Mouse (Mus musculus) midbrain, embryonic 14.5 days (tissue): Measurements from ENCODE around the gene Ints1. TPM values are rescaled to one million over a fixed set of nuclear protein-coding genes. Genes with fewer than 3 reads are reported as not detected.
A peak's percentile ranks its signal among the peaks of the same experiment; 100 is the strongest.

Experiments
- ATAC-seq: fragments of 200-750 bp; cut with Nextera tagmentation; 2 replicates; pipeline ENCODE4 v1.8.0; 2017; ENCODE audit warnings: moderate number of reproducible peaks, moderate library complexity; ENCODE audit not compliant: low FRiP score, low TSS enrichment
- DNase-seq: peaks from one replicate; pipeline ENCODE4 v3.0.0-alpha.2; 2015
- H3K27ac ChIP-seq: fragments of 300-500 bp; sonication (generic); replicated peaks from 2 replicates; pipeline ENCODE4 v1.5.1; 2014; ENCODE audit warnings: mild to moderate bottlenecking, low read depth, low read length, moderate library complexity
- H3K27me3 ChIP-seq: fragments of 300-500 bp; sonication (generic); 2 replicates; pipeline ENCODE4 v1.6.1; 2014; ENCODE audit warnings: low read length, control low read depth, mixed read lengths; ENCODE audit not compliant: control insufficient read depth, insufficient read depth
- H3K36me3 ChIP-seq: fragments of 300-500 bp; sonication (generic); 2 replicates; pipeline ENCODE4 v1.6.1; 2014; ENCODE audit warnings: low read length, control low read depth; ENCODE audit not compliant: control insufficient read depth, insufficient read depth
- H3K4me1 ChIP-seq: fragments of 300-500 bp; sonication (generic); 2 replicates; pipeline ENCODE4 v1.6.1; 2014; ENCODE audit warnings: mild to moderate bottlenecking, antibody characterized with exemption, low read length, control low read depth; ENCODE audit not compliant: control insufficient read depth, insufficient read depth
- H3K4me2 ChIP-seq: fragments of 300-500 bp; sonication (generic); 2 replicates; pipeline ENCODE4 v1.6.1; 2014; ENCODE audit warnings: mild to moderate bottlenecking, low read length, moderate library complexity
- H3K4me3 ChIP-seq: fragments of 300-500 bp; sonication (generic); replicated peaks from 2 replicates; pipeline ENCODE4 v1.5.1; 2014; ENCODE audit warnings: low read depth, low read length
- H3K9ac ChIP-seq: fragments of 300-500 bp; sonication (generic); replicated peaks from 2 replicates; pipeline ENCODE4 v1.6.1; 2014; ENCODE audit warnings: mild to moderate bottlenecking, low read length, moderate library complexity
- H3K9me3 ChIP-seq: fragments of 300-500 bp; sonication (generic); 2 replicates; pipeline ENCODE4 v1.6.1; 2016; ENCODE audit warnings: low read length, control low read depth, mixed read lengths; ENCODE audit not compliant: control insufficient read depth
- WGBS: fragments of 180-500 bp; shearing (Covaris S2); extraction: QIAGEN DNeasy Blood & Tissue Kit; methylation state at CpG from one replicate; pipeline ENCODE4 v1.1.7; 2014; 5-methylcytosine and 5-hydroxymethylcytosine counted together
- polyA plus RNA-seq: library from polyadenylated mRNA; unstranded; fragments of >200 nt; fragmentation: Nextera tagmentation; extraction: Ambion mirVana; gene quantifications from 2 replicates; pipeline ENCODE4 v1.2.1, GENCODE M21; 2014

The Ints1 gene
- polyA plus RNA-seq, 1 experiment from 2014 or later: 44.7 TPM

- Histone ChIP-seq H3K9ac (no peak overlapping the region), H3K36me3 (no peaks in the 10 kb centered on the region), H3K4me1 (0 out of 2 replicates have a peak, but pooled peaks cover 8% of the 10 kb centered on the region), H3K27ac (no peak overlapping the region), H3K9me3 (no peaks in the 10 kb centered on the region), H3K4me3 (no peak overlapping the region), H3K27me3 (no peaks in the 10 kb centered on the region), H3K4me2 (no peak overlapping the region)
- ATAC-seq (no peak), DNase-seq (no peak)
- WGBS: 83% methylated on average over 9 of the region's 9 CpGs
Observed at GRCm38 (mm10) chr5:139723113-139723512, 52.4 kb downstream of the Ints1 start.

DNA sequence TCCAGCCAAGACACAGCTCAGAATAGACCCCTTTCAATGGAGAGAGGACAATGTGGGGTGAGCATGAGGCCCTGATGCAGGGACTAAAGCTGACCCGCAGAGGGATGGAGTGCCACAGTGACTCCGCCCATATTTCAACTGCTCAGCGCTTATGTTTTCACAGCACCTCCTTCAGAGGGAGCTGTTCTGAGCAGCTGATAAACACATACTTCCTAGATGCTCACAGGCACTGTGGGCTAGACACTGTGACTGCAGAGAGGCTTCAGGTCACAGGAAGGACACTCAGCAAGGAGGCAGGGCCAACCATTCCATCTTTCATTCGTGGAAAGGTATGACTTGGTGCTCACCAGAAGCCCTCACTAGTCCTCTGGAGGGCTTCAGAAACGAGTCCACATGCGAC, 52.8 kb downstream of the Ints1 start:
- ATAC-seq (no peak), DNase-seq (no peak)
- Histone ChIP-seq H3K36me3 (no peaks in the 10 kb centered on the region), H3K9me3 (no peaks in the 10 kb centered on the region), H3K4me2 (no peak overlapping the region), H3K9ac (no peak overlapping the region), H3K27me3 (no peaks in the 10 kb centered on the region), H3K4me3 (no peak overlapping the region), H3K27ac (no peak overlapping the region), H3K4me1 (0 out of 2 replicates have a peak, but pooled peaks cover 8% of the 10 kb centered on the region)
- 75% methylated on average over 6 of the region's 6 CpGs for WGBS

- no peaks in the 10 kb centered on the region for H3K9me3 ChIP-seq
- no peaks in the 10 kb centered on the region for H3K36me3 ChIP-seq
- H3K4me1 ChIP-seq: 0 out of 2 replicates have a peak, but pooled peaks cover 8% of the 10 kb centered on the region
- H3K9ac ChIP-seq: no peak overlapping the region
- whole genome bisulfite sequencing: 63% methylated on average over 7 of the region's 7 CpGs
- DNase-seq: no peak
- no peaks in the 10 kb centered on the region for H3K27me3 ChIP-seq
- ATAC-seq: no peak
- H3K4me2 ChIP-seq: no peak overlapping the region
- H3K27ac ChIP-seq: no peak overlapping the region
- H3K4me3 ChIP-seq: no peak overlapping the region
Observed at GRCm38 (mm10) chr5:139718949-139719348, 56.5 kb downstream of the Ints1 start.

GRCm38 (mm10) chr5:139718540-139718939, 56.9 kb downstream of the Ints1 start:
- 56% methylated on average over 6 of the region's 6 CpGs for WGBS

DNA sequence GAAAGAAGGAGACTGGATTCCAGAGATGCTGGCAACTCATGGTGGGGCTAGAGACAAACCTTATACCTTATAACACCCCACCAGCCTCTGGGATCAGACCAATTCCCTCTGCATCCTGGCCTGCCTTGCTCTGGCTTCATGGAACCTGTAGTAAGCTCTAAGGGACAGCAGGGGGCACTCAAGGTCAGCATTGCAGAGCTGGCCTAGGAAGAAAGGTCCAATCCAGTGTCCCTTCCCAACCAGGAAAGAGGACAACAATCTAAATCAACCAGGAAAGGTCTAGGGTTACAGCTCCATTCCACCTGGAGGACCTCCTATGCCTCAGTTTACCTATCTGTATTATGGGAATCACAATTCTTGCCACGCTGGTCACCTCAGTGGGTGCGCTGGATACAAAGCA, 57.8 kb downstream of the Ints1 start:
- Histone ChIP-seq H3K9me3 (no peaks in the 10 kb centered on the region), H3K4me3 (no peak overlapping the region), H3K9ac (no peak overlapping the region), H3K27me3 (no peaks in the 10 kb centered on the region), H3K4me2 (no peak overlapping the region), H3K27ac (no peak overlapping the region), H3K36me3 (no peaks in the 10 kb centered on the region), H3K4me1 (0 out of 2 replicates have a peak, but pooled peaks cover 8% of the 10 kb centered on the region)
- DNase-seq (peak; percentile 64), ATAC-seq (no peak)
- WGBS: 89% methylated on average over 2 of the region's 2 CpGs

More at GRCm38 (mm10) chr5:139718540-139718939, 56.9 kb downstream of the Ints1 start:
- Histone ChIP-seq H3K27me3 (no peaks in the 10 kb centered on the region), H3K4me1 (0 out of 2 replicates have a peak, but pooled peaks cover 8% of the 10 kb centered on the region), H3K9ac (no peak overlapping the region), H3K4me2 (no peak overlapping the region), H3K36me3 (no peaks in the 10 kb centered on the region), H3K27ac (no peak overlapping the region), H3K4me3 (no peak overlapping the region), H3K9me3 (no peaks in the 10 kb centered on the region)
- DNase-seq (peak; percentile 13), ATAC-seq (no peak)

DNA sequence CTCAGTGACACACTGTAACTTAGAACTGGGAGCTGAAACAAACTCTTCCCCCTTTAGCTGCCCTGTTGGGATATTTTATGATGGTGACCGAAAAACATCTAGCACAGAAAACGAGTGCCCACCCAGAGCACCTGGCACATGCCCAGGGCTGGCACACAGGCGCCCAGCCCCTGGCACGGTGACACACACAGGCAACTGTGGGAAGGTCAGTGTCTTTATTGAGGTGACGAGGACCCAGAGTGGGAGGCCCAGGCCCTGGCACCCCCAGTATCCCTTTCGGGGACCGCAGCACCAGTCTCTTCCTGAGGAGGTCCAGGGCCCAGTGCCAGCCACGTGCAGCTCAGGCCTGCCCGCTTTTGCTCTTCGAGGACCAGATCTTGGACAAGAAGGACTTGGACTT, 69.0 kb downstream of the Ints1 start:
- H3K4me1 ChIP-seq: no peaks in the 10 kb centered on the region
- no peak overlapping the region for H3K4me2 ChIP-seq
- peaks cover 27% of the 10 kb centered on the region for H3K36me3 ChIP-seq
- no peak overlapping the region for H3K4me3 ChIP-seq
- no peaks in the 10 kb centered on the region for H3K27me3 ChIP-seq
- DNase-seq: no peak
- no peak overlapping the region for H3K27ac ChIP-seq
- H3K9me3 ChIP-seq: no peaks in the 10 kb centered on the region
- H3K9ac ChIP-seq: no peak overlapping the region
- WGBS: 91% methylated on average over 10 of the region's 10 CpGs
- no peak for ATAC-seq

DNA sequence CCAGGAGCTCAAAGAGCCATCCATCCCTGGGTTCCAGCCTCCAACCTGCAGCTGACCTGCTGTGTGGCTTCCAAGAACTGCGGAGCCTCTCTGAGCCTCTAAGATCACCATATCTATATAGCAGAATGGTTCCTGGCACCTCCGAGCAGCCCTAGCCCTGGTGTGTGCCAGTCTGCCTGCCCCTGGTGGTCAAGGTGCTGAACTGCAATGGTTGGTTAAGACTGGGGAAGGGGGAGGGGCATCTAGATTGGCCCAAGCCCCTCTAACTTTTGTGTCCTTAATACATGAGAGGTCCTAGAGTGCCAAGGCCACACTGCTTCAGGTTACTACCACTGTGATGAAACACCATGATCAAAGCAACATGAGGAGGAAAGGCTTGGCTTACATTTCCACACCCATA, 72.6 kb downstream of the Ints1 start:
- Histone ChIP-seq H3K4me1 (no peaks in the 10 kb centered on the region), H3K27ac (no peak overlapping the region), H3K4me2 (no peak overlapping the region), H3K36me3 (peaks cover 10% of the 10 kb centered on the region), H3K27me3 (no peaks in the 10 kb centered on the region), H3K9me3 (no peaks in the 10 kb centered on the region), H3K4me3 (no peak overlapping the region), H3K9ac (no peak overlapping the region)
- DNase-seq: no peak
- no peak for ATAC-seq
- 58% methylated on average over 2 of the region's 2 CpGs for WGBS

DNA sequence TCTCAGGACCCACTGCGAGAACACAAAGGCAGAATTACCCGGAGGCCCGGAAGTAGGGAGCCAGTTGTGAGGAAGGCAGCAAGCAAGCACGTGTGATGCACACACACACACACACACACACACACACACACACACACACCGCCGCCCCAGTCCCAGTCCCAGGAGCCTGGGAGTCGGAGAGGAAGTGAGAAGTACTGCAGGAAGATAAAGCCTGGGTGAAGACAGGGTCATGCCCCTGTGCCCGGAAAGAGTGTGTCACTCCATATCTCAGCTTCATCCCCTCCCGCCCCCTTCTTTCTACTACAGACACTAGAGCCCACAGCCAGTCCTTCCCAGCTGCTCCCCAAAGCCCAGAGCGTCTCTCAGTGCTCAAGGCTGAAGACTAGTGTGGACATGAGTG, 73.2 kb downstream of the Ints1 start:
- no peak for ATAC-seq
- no peak overlapping the region for H3K27ac ChIP-seq
- 78% methylated on average over 10 of the region's 10 CpGs for WGBS

More for the DNA sequence above, 73.2 kb downstream of the Ints1 start:
- DNase-seq: no peak
- H3K4me2 ChIP-seq: no peak overlapping the region
- no peaks in the 10 kb centered on the region for H3K9me3 ChIP-seq
- no peak overlapping the region for H3K4me3 ChIP-seq
- H3K36me3 ChIP-seq: peaks cover 10% of the 10 kb centered on the region
- no peaks in the 10 kb centered on the region for H3K4me1 ChIP-seq
- H3K27me3 ChIP-seq: no peaks in the 10 kb centered on the region
- no peak overlapping the region for H3K9ac ChIP-seq
